Mouse (Mus musculus): ENCODE measurements around the gene Gm49373. TPM values are rescaled to one million over a fixed set of nuclear protein-coding genes. Genes with fewer than 3 reads are reported as not detected.
A peak's percentile ranks its signal among the peaks of the same experiment; 100 is the strongest.

The Gm49373 gene
- 0.26 and 0.79 TPM in 2 replicates for polyA plus RNA-seq (2015; fragmentation: Nextera tagmentation; extraction: Ambion mirVana)

- H3K4me1 ChIP-seq (replicated peaks) = peaks cover 15% of the 10 kb centered on the region
- peak within 1 kb of the TSS; percentile 74 for H3K4me3 ChIP-seq
- peak within 1 kb of the TSS; percentile 82 for H3K9ac ChIP-seq
- peak within 1 kb of the TSS; percentile 60 for H3K27ac ChIP-seq
- 4% methylated on average over 58 of the region's 58 CpGs for WGBS
- peak; percentile 92 for ATAC-seq (replicated peaks; ENCODE audit: insufficient number of reproducible peaks, insufficient read depth, low FRiP score, low read depth)
- H3K9me3 ChIP-seq (replicated peaks) = no peaks in the 10 kb centered on the region
- peak within 1 kb of the TSS; percentile 78 for H3K4me2 ChIP-seq
- no peaks in the 10 kb centered on the region for H3K27me3 ChIP-seq
- H3K36me3 ChIP-seq = peaks cover 31% of the 10 kb centered on the region
These were observed at the start of gene Gm49373, which contains the start of gene Fdx1l for GRCm38 (mm10) chr9:21073044-21073840. Gene Gm49373, minus strand, starts transcription at chr9:21073096. Gene Fdx1l, minus strand, starts transcription at chr9:21073614.

- H3K36me3 ChIP-seq = peaks cover 35% of the 10 kb centered on the region
- ATAC-seq (replicated peaks; ENCODE audit: insufficient number of reproducible peaks, insufficient read depth, low FRiP score, low read depth) = no peak
- no peak overlapping the region for H3K27ac ChIP-seq
- no peaks in the 10 kb centered on the region for H3K27me3 ChIP-seq
- H3K4me3 ChIP-seq = no peak overlapping the region
- WGBS = 76% methylated on average over 16 of the region's 16 CpGs
- peaks cover 12% of the 10 kb centered on the region for H3K4me1 ChIP-seq (replicated peaks)
- no peak overlapping the region for H3K9ac ChIP-seq
- no peaks in the 10 kb centered on the region for H3K9me3 ChIP-seq (replicated peaks)
- H3K4me2 ChIP-seq = no peak overlapping the region
These were observed 48.6 kb upstream of the Gm49373 start for GRCm38 (mm10) chr9:21121483-21121882.

- no peak for ATAC-seq (replicated peaks; ENCODE audit: insufficient number of reproducible peaks, insufficient read depth, low FRiP score, low read depth)
- Histone ChIP-seq H3K4me1 (replicated peaks) (no peaks in the 10 kb centered on the region), H3K27ac (no peak overlapping the region), H3K27me3 (no peaks in the 10 kb centered on the region), H3K36me3 (peaks cover 23% of the 10 kb centered on the region; the same call in 1 of the 2 replicates), H3K4me3 (no peak overlapping the region), H3K9me3 (replicated peaks) (no peaks in the 10 kb centered on the region), H3K4me2 (no peak overlapping the region), H3K9ac (no peak overlapping the region)
- WGBS = 78% methylated on average over 6 of the region's 6 CpGs
These were observed 44.2 kb upstream of the Gm49373 start for GRCm38 (mm10) chr9:21117073-21117472.

GRCm38 (mm10) chr9:21115105-21115504, 42.2 kb upstream of the Gm49373 start:
- peaks cover 7% of the 10 kb centered on the region; the same call in 1 of the 2 replicates for H3K36me3 ChIP-seq
- no peak overlapping the region for H3K4me2 ChIP-seq
- ATAC-seq (replicated peaks; ENCODE audit: insufficient number of reproducible peaks, insufficient read depth, low FRiP score, low read depth) = no peak
- no peak overlapping the region for H3K9ac ChIP-seq
- WGBS = 79% methylated on average over 8 of the region's 8 CpGs
- H3K27ac ChIP-seq = no peak overlapping the region
- no peaks in the 10 kb centered on the region for H3K4me1 ChIP-seq (replicated peaks)
- H3K9me3 ChIP-seq (replicated peaks) = no peaks in the 10 kb centered on the region
- H3K27me3 ChIP-seq = no peaks in the 10 kb centered on the region
- no peak overlapping the region for H3K4me3 ChIP-seq

GRCm38 (mm10) chr9:21114190-21114589, 41.3 kb upstream of the Gm49373 start:
- Histone ChIP-seq H3K9me3 (replicated peaks) (no peaks in the 10 kb centered on the region), H3K4me1 (replicated peaks) (no peaks in the 10 kb centered on the region), H3K4me2 (no peak overlapping the region), H3K27ac (no peak overlapping the region), H3K27me3 (no peaks in the 10 kb centered on the region), H3K9ac (no peak overlapping the region), H3K4me3 (no peak overlapping the region), H3K36me3 (peaks cover 3% of the 10 kb centered on the region; the same call in 1 of the 2 replicates)
- ATAC-seq (replicated peaks; ENCODE audit: insufficient number of reproducible peaks, insufficient read depth, low FRiP score, low read depth) = no peak
- WGBS = 82% methylated on average over 7 of the region's 7 CpGs

GRCm38 (mm10) chr9:21113751-21114150, 40.9 kb upstream of the Gm49373 start:
- Histone ChIP-seq H3K4me2 (no peak overlapping the region), H3K27me3 (no peaks in the 10 kb centered on the region), H3K27ac (no peak overlapping the region), H3K9me3 (replicated peaks) (no peaks in the 10 kb centered on the region), H3K4me1 (replicated peaks) (no peaks in the 10 kb centered on the region), H3K9ac (no peak overlapping the region), H3K4me3 (no peak overlapping the region), H3K36me3 (peaks cover 6% of the 10 kb centered on the region; the same call in 1 of the 2 replicates)
- WGBS = 85% methylated on average over 6 of the region's 6 CpGs
- ATAC-seq (replicated peaks; ENCODE audit: insufficient number of reproducible peaks, insufficient read depth, low FRiP score, low read depth) = no peak

- Histone ChIP-seq H3K27ac (no peak overlapping the region), H3K4me1 (replicated peaks) (no peaks in the 10 kb centered on the region), H3K36me3 (peaks cover 10% of the 10 kb centered on the region; the same call in 1 of the 2 replicates), H3K4me2 (no peak overlapping the region), H3K9me3 (replicated peaks) (no peaks in the 10 kb centered on the region), H3K9ac (no peak overlapping the region), H3K27me3 (no peaks in the 10 kb centered on the region), H3K4me3 (no peak overlapping the region)
- no peak for ATAC-seq (replicated peaks; ENCODE audit: insufficient number of reproducible peaks, insufficient read depth, low FRiP score, low read depth)
- 51% methylated on average over 23 of the region's 23 CpGs for WGBS
These were observed 34.8 kb upstream of the Gm49373 start for GRCm38 (mm10) chr9:21107607-21108237.

- WGBS = 65% methylated on average over 5 of the region's 5 CpGs
- H3K4me1 ChIP-seq (replicated peaks) = no peaks in the 10 kb centered on the region
These were observed 33.1 kb upstream of the Gm49373 start for GRCm38 (mm10) chr9:21105760-21106564.

GRCm38 (mm10) chr9:21104814-21105213, 31.9 kb upstream of the Gm49373 start:
- no peak overlapping the region for H3K4me3 ChIP-seq
- 0 out of 2 replicates have a peak, but pooled peaks cover 3% of the 10 kb centered on the region for H3K4me1 ChIP-seq (replicated peaks)
- H3K27ac ChIP-seq = no peak overlapping the region
- H3K9ac ChIP-seq = no peak overlapping the region
- no peaks in the 10 kb centered on the region for H3K27me3 ChIP-seq
- H3K36me3 ChIP-seq = peaks cover 10% of the 10 kb centered on the region; the same call in 1 of the 2 replicates
- 86% methylated on average over 6 of the region's 6 CpGs for WGBS
- no peak for ATAC-seq (replicated peaks; ENCODE audit: insufficient number of reproducible peaks, insufficient read depth, low FRiP score, low read depth)
- H3K9me3 ChIP-seq (replicated peaks) = no peaks in the 10 kb centered on the region
- H3K4me2 ChIP-seq = no peak overlapping the region

More at GRCm38 (mm10) chr9:21105760-21106564, 33.1 kb upstream of the Gm49373 start:
- Histone ChIP-seq H3K27ac (no peak overlapping the region), H3K36me3 (peaks cover 10% of the 10 kb centered on the region; the same call in 1 of the 2 replicates), H3K4me2 (no peak overlapping the region), H3K9ac (no peak overlapping the region), H3K9me3 (replicated peaks) (no peaks in the 10 kb centered on the region), H3K27me3 (no peaks in the 10 kb centered on the region), H3K4me3 (no peak overlapping the region)
- no peak for ATAC-seq (replicated peaks; ENCODE audit: insufficient number of reproducible peaks, insufficient read depth, low FRiP score, low read depth)

- Histone ChIP-seq H3K4me3 (no peak overlapping the region), H3K4me1 (replicated peaks) (0 out of 2 replicates have a peak, but pooled peaks cover 7% of the 10 kb centered on the region), H3K9me3 (replicated peaks) (no peaks in the 10 kb centered on the region), H3K27me3 (no peaks in the 10 kb centered on the region), H3K36me3 (0 out of 2 replicates have a peak, but pooled peaks cover 3% of the 10 kb centered on the region), H3K27ac (no peak overlapping the region), H3K9ac (no peak overlapping the region), H3K4me2 (no peak overlapping the region)
- no peak for ATAC-seq (replicated peaks; ENCODE audit: insufficient number of reproducible peaks, insufficient read depth, low FRiP score, low read depth)
- WGBS = 87% methylated on average over 2 of the region's 2 CpGs
These were observed 29.2 kb upstream of the Gm49373 start for GRCm38 (mm10) chr9:21102076-21102475.
